Mouse (Mus musculus): ENCODE results near the gene 4930522H14Rik.

4930522H14Rik gene

DNA sequence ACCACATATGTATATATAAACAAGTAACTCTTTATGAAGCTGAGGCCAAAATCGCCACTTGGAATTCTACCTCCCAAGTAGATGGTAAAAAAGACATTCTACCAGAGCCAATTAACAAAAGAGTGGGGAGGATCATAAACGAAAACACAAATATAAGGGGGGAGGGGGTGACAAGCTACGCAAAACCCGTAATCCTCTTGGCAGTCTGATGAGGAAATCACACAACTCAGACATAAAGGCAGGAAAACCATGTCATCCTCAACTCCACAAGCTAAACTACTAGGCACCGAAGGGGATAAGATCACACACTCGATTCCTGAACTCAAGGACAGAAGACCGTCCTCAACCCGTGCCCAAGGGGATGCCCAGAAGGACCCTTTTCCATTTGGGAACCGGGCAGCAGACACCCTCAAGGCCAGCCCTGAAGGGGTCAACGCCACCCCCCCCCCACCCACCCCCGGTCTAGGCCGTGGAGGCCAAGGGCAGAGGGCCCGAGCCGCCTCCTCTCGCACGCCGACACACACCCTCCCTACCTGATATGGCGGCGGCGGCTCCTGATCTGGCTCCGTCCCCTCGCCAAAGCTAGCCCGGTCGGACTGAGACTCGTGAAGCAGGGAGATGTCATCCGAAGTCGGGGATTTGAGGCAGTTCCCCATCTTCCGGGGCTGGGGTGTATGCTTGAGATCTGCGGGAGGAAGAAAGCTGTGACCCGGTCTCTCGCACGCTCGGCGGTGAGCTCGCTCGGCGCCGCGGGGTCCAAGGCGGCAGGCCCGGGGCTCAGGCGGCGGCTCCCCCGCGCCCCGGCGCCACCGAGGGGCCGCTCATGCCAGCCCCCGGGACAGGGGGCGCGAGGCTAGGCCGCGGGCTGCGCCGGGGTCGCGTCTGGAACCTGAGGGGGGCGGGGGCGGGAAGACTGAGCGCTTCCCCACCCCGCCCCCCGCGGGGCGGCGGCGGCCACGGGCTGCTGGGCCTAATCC is 55.2 kb downstream of the 4930522H14Rik start:
- DNase-seq (ENCODE audit: low spot score), result peak; percentile 29

DNA sequence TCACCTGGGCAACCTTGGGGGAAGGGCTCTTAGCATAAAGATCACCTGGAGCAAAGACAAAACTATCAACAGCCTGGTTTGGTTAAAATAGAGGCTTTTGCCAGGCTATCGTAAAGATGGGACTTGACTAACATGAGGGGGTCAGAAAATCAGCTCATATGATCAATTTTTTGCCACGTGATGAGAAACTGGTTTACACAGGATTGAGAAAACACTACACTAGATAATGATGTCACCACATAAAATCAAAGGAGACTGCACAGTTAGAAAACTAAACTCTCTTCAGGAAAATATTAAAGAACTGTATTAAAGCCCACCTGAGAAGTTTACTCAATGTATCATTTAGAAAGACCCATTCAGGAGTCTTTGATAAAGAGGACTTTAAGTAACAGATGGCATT is 56.0 kb downstream of the 4930522H14Rik start:
- DNase-seq (ENCODE audit: low spot score), result no peak

DNA sequence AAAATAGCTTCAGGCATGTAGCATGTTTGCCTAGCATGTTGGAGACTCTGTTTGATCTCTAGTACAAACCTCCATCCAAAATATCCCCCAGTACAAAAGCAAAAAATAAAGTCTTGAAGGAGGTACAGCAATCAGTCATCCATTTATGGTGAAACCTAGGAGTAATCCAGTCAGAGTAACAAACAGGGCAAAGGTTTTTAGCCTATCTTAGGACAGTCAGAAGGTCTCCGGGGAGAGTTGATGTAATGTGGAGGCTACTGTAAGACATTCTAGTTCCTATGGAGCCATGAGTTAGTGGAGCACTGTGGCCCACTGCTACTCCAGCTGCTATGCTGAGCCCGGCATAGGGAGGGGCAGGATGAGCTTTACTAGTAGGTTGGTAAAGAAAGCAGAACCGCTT is 58.5 kb downstream of the 4930522H14Rik start:
- DNase-seq (ENCODE audit: low spot score), result no peak

DNA sequence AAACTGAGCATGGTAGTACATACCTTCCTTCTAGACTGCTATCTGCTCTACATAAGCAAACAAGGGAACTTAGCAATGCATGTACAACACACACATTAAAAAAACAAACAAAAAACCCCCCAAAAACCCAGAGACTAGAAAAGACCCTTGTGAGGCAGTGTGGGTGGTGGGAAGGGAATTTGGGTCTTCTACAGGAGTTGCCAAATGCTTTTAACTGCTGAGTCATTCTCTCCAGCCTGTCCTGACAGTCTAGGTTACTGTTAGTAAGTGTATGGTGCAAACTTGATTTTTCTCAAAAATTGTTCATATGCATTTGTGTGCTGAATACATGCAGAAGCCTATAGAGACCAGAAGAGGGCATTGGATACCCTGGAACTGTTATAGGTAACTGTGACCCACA is 59.5 kb downstream of the 4930522H14Rik start:
- DNase-seq (ENCODE audit: low spot score), result no peak

GRCm38 (mm10) chr4:109467687-109468086 is 63.4 kb downstream of the 4930522H14Rik start:
- DNase-seq (ENCODE audit: low spot score), result no peak

- DNase-seq (ENCODE audit: low spot score), result no peak
These were observed 67.2 kb downstream of the 4930522H14Rik start for GRCm38 (mm10) chr4:109463892-109464291.

GRCm38 (mm10) chr4:109460421-109461179 is 70.5 kb downstream of the 4930522H14Rik start:
- DNase-seq (ENCODE audit: low spot score), result peak; percentile 71

GRCm38 (mm10) chr4:109456821-109457220 is 74.3 kb downstream of the 4930522H14Rik start:
- DNase-seq (ENCODE audit: low spot score), result no peak

All from lung, postnatal 25 days (tissue).